Mouse (Mus musculus): ENCODE measurements around the gene Upf3a. TPM values are rescaled to one million over a fixed set of nuclear protein-coding genes. Genes with fewer than 3 reads are reported as not detected.

Gene Upf3a
- 26.4 TPM for total RNA-seq (2023)

DNA sequence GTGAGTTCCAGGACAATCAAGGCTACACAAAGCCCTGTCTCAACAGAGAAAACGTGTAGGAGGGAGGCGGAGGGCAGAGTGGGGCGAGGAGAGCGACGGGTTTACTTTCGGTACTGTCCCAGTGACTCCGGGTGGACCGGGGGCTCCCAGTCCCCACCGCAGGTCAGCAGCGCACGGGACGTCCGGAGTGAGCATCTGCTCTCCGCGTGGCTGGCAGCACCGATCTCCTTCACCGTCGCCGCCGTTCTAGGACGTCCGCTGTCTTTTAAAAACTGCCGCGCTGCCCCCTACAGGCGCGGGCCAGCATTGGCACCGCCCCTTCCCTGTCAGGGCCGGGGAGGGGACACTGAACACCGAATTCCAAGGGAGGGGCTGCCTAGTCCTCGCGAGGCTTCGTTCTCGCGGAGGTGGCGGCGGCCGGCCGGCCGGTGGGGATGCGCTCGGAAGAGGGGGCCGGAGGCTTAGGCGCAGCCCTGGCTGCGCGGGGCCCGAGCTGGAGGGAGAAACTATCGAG, at the start of gene Upf3a:
Gene Upf3a, plus strand, starts transcription at position 366 of the 514 bp plus-strand sequence.

DNA sequence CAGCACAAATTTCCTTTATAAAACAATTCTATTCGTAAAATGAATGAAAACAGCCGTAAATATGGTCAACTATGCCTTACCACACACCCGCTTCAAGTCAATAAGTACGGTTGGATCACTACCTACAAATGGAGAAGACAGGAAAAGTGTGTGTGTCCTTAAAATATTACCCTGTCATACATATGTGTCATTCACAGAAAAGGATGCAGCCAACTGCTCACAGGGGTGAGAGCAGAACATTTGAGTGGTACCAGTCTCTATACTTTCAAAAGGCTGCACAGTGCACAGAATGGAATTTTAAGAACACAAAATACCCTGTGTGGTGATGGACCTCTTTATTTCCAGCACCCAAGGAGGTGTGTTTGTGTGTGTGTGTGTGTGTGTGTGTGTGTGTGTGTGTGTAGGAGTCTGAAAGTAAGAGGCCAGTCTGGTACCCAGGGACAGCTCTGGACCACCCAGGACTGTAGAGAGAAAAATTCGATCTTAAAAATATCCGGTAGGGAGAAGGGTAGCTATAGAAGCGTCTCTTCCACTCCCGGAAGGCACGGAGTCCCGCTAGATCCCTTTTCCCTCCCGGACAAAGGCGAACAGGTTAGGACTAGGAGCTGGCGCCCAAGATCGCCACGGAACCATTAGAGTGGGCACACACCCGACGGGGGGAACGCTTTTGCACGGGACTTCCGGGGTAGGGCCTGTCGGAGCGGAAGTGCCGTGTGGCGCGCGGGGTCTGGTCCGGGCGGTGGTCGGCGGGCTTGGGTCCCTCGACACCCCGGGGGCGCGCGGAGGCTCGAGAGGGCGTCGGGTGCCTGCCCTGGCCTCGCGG, 28.2 kb upstream of the Upf3a start, which contains the start of gene Cdc16:
Gene Cdc16, plus strand, starts transcription at position 695 of the 823 bp plus-strand sequence.

DNA sequence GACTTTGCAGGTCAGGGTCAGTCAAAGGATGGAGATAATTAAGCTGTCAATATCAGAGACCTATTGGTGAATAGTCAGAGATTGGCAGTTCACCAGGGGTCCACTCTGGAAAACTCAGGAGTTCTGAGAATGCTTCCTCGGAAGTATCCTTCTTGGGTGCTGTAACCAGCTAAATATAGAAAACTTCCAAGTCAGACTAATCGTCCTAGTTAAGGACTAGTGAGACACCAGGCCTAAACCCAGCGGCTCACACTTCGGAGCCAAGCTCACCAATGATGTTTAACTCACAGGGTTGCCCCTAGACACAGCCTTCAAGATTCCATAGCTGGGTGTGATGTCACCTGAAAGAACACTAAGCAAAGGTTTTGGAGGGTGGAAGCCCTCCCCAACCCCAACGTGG, 52.9 kb downstream of the Upf3a start, which contains the start of gene AF366264:
Gene AF366264, minus strand, starts transcription at position 101 of the 400 bp plus-strand sequence.

Other genes with a start within 250 kb of the Upf3a start
- 7.7 TPM for gene 1700029H14Rik, start 223.2 kb upstream of the Upf3a start, total RNA-seq (2023)
- 364 TPM for gene Rasa3, start 108.0 kb upstream of the Upf3a start, total RNA-seq (2023)
- not detected for gene Cfap97d2, start 79.7 kb upstream of the Upf3a start, total RNA-seq (2023)
- gene Cdc16, start 27.9 kb upstream of the Upf3a start, total RNA-seq (2023) = 38.4 TPM
- not detected for gene AF366264, start 52.8 kb downstream of the Upf3a start, total RNA-seq (2023)
- 27.6 TPM for gene Champ1, start 84.0 kb downstream of the Upf3a start, total RNA-seq (2023)
- 0.77 TPM for gene Coprs, start 104.7 kb downstream of the Upf3a start, total RNA-seq (2023)

Measured in CD4-positive naive resting alpha-beta T cell, adult 57 days (primary cell).